Mouse (Mus musculus): Measurements from ENCODE around the gene Brd3. TPM values are rescaled to one million over a fixed set of nuclear protein-coding genes. Genes with fewer than 3 reads are reported as not detected.

The Brd3 gene
- polyA plus RNA-seq, 1 experiment = 29.8 TPM

DNA sequence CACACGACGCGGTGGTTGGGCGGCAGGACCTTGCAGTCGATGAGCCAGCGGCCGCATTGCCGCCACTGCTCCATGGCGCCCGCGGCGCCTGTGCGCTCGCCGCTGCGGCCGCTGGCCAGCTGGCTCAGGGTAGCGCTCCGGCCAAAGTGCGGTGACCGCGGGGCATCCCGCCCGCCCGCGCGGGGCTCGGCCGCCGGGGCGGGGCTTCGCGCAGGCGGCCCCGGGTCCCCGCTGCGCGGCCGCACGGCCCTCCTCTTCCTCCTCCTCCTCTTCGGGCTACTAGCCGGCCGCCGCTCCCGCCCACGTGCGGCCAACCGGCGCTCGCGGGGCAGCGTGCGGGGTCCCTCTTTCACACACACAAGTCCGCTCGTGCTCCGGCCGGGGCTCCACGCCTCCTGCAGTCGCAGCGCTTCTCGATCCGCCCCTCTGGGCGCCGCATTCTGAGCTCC lies 81.0 kb downstream of the Brd3 start:
- DNase-seq (ENCODE audit: low spot score) = no peak

- peak; percentile 49 for DNase-seq (ENCODE audit: low spot score)
Measured at GRCm38 (mm10) chr2:27425751-27426405, 81.6 kb downstream of the Brd3 start.

DNA sequence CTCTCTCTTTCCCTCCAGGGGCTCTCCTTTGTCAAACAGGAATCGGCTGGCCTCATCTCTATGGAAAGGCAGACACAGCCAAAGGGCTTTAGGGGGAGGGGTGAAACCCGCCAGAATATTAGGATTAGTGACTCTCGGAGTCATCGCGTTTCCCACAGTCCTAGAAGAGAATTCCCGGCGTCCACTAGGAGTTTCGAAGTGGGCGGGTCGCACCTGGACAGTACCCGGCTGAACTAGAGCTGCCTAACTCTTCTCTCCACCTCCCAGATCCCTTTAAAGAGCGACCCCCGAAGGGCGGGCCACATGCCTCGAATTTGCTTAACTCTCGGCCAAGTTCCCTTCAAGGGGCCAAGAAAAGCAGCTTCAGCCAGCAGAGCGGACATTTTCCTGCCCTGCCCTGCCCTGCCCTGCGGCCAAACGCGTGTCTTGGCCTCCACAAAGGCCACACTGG lies 82.3 kb downstream of the Brd3 start:
- no peak for DNase-seq (ENCODE audit: low spot score)

GRCm38 (mm10) chr2:27423596-27423995 lies 83.9 kb downstream of the Brd3 start:
- DNase-seq (ENCODE audit: low spot score) = no peak

- no peak for DNase-seq (ENCODE audit: low spot score)
Measured at GRCm38 (mm10) chr2:27421293-27422068, 86.0 kb downstream of the Brd3 start.

- DNase-seq (ENCODE audit: low spot score) = no peak
Measured at GRCm38 (mm10) chr2:27418577-27419070, 88.8 kb downstream of the Brd3 start.

- no peak for DNase-seq (ENCODE audit: low spot score)
Measured at GRCm38 (mm10) chr2:27417648-27418153, 89.8 kb downstream of the Brd3 start.

DNA sequence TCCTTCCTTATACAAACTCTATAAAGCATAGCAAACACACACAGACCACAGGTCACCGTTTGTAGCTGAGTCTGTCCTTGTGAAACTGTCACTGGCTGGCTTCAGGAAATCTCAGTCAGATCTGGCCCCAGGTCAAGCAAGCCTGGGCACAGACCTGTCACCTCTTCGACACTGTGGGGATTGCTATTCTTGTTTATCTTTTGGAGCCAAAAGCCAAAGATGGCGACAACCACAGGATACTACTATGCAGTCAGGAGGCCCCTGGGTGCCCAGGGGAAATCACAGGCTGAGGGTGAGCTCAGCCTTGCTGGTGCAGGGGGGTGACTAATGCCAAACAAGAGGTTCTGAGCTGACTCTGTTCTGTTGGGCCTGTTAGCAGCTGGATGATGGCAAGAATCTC lies 91.0 kb downstream of the Brd3 start:
- DNase-seq (ENCODE audit: low spot score) = no peak

GRCm38 (mm10) chr2:27415060-27415783 lies 92.2 kb downstream of the Brd3 start:
- no peak for DNase-seq (ENCODE audit: low spot score)

- DNase-seq (ENCODE audit: low spot score) = no peak
Measured at GRCm38 (mm10) chr2:27413936-27414657, 93.4 kb downstream of the Brd3 start.

DNA sequence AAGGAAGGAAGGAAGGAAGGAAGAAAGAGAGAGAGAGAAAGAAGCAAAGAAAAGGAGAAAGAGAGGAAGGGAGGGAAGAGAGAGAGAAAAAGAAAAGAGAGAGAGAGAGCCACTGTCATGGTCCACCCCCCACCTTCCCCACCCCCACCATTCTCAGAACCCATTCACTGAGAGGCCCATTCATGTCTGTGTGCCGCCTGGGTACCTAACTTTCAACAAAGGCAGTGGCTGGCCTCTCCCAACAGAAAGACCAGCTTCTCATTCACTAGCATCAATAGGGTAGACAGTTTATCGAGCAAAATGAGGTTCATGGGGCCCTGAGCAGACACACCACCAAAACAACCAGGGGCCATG lies 93.9 kb downstream of the Brd3 start:
- no peak for DNase-seq (ENCODE audit: low spot score)

DNA sequence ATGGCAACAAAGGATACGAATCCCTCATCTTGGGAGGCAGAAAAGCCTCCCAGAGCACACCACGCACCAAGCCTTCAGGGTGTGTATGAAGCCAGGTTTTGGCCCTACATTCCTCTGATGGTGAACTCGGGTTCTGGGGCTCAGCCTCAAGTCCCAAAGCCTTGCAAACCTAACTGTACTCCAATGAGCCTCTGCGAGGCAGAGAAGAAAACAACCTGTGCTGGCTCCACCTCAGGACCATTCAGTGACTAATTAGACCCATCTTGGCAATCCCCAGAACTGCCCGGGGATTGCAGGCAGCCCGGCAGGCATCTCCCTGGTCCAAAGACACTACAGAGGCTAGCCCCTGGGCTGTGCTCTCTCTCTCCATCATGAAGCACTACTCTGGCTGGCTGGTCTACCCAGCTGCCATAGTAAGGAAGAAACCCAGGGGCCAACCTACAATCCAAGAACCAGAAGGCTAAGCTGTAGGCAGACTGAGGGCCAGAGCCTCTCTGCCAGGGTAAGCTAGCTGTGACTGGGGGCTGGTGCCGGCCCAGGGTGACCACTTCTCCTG lies 95.1 kb downstream of the Brd3 start:
- DNase-seq (ENCODE audit: low spot score) = no peak

- no peak for DNase-seq (ENCODE audit: low spot score)
Measured at GRCm38 (mm10) chr2:27411688-27412174, 95.7 kb downstream of the Brd3 start.

DNA sequence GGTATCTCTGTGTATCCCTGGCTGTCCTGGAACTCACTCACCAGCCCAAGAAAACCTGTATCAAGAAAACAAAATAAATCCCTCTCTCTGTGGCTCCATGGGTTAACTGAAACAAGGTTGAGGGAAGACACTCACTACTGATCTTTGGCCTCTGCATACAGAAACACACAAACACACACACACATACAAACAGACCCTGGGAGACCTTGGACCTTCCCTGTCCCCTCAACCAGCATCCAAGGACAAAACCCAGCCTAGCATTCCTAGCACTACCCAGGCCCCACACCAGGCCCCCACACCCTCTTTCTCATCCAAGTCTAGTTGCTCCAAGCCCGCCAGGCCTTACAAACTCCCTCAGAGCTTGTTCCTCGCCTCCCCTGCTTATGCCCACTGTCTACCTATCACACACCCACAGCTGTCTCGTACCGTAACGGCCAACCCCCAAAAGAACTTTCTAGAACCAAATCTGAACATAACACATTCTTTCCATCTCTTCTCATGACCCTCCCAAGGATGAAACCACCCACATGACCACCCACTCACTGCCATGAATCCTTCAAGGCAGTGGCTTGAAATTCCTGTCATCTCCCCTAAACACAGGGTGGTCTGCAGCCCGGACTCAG lies 96.8 kb downstream of the Brd3 start:
- DNase-seq (ENCODE audit: low spot score) = no peak

DNA sequence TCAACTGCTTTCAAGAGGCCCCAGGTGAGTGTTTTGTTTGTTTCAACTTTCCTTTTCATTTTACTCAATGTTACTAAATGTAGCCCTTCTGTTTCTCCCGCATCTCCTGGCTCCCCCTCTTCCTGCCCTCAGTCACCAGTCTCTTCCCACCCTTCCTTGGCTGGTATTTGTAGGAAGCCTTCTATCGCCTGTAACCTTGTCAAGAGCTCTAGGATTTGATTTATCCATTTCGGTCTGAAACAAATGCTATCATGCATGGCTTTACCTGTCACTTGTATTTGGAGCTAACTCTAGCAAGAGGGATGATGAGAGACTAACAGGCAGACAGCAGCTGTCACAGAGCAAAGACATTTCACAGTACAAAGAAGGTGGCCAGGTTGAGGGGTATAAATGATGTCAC lies 99.3 kb downstream of the Brd3 start:
- DNase-seq (ENCODE audit: low spot score) = no peak

- DNase-seq (ENCODE audit: low spot score) = no peak
Measured at GRCm38 (mm10) chr2:27406928-27407327, 100.5 kb downstream of the Brd3 start.

- DNase-seq (ENCODE audit: low spot score) = no peak
Measured at GRCm38 (mm10) chr2:27405094-27405884, 102.2 kb downstream of the Brd3 start.

DNA sequence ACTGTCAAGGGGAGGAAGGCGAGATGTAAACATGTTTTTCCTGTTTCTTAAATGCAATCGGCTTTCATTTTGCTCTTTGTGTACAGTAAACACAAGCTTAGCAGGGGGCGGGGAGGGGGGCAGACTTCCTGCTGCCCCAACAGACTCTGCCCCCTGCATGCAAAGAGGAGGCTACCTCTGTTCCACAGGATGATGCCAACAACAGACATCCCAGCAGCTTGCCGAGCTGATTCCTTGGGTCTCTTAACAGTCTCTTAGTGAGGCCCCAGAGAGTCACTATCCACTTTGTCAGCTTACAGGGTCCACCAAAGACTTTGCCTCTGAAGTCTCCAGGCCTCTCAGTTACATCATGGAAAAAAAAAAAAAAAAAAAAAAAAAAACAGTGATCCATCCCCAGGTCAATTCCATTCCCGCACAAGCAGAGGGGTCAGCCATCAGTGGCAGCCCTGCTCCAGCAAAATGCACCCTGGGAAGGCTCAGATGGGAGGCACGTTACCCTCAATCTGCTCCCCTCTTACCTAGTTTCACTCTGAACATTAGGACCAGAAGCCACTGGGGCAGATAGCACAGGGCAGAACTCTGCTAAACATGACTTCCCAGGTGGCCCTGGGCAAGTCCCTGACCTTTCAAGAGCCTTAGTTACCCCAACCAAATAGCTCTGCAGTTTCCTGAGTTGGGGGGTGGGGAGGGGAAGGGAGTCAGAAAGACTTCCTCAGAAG lies 102.9 kb downstream of the Brd3 start:
- DNase-seq (ENCODE audit: low spot score) = no peak

DNA sequence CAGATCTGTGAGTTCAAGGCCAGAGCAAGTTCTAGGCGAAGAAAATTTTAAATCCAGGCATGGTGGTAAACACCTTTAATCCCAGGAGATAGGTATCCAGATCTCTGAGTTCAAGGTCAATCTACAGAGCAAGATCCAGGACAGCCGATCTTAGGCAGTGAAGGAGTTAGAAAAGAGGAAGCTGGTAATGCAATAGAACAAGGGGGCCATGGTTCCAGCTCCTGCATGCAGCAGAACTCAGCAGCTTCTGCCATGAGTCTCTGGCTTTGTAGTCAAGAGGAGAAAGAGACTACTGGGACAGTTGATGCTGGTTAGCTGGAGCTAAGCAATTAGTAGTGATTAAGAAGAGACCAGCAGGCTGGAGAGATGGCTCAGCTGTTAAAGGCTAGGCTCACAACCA lies 105.9 kb downstream of the Brd3 start:
- no peak for DNase-seq (ENCODE audit: low spot score)
